Mouse (Mus musculus) megakaryocyte, adult 5-6 weeks (primary cell): ENCODE measurements around the gene Olfr77. TPM values are rescaled to one million over a fixed set of nuclear protein-coding genes. Genes with fewer than 3 reads are reported as not detected.

Experiments used
- ATAC-seq: 2 replicates; pipeline ENCODE4 v1.8.0; 2016; ENCODE audit warnings: mild to moderate bottlenecking, inconsistent platforms; ENCODE audit not compliant: poor library complexity, severe bottlenecking
- total RNA-seq, 2 experiments: library from RNA; stranded (forward) in 1 of 2; stranded (reverse) in 1 of 2; fragments of 153-499, 151-499 nt in 1 of 2; fragments of 221-1000, 200-1000 nt in 1 of 2; gene quantifications; 2 replicates each; pipeline versions ENCODE4 v1.2.3 to v1.2.4; 2015 to 2017

Gene Olfr77
- not detected in 2 replicates for total RNA-seq (2015)
- 0.11 and 0.12 TPM in 2 replicates for total RNA-seq (2017)

GRCm38 (mm10) chr9:19916565-19916964, at the start of gene Olfr77:
Gene Olfr77 (plus strand): TSS chr9:19916865.
- no peak for ATAC-seq

- no peak for ATAC-seq
Observed at GRCm38 (mm10) chr9:19887904-19888303, 28.8 kb upstream of the Olfr77 start, which contains the start of gene Olfr862. Gene Olfr862 (minus strand): TSS chr9:19888004.

GRCm38 (mm10) chr9:19911170-19911569, 5.5 kb upstream of the Olfr77 start:
- no peak for ATAC-seq

Other genes starting within 250 kb of the Olfr77 start
- not detected in 2 replicates for gene Olfr857, start 207.4 kb upstream of the Olfr77 start, total RNA-seq (2015)
- not detected in 2 replicates for gene Olfr857, start 207.4 kb upstream of the Olfr77 start, total RNA-seq (2017)
- gene Olfr58, start 136.6 kb upstream of the Olfr77 start, total RNA-seq (2015), result not detected in 2 replicates
- gene Olfr58, start 136.6 kb upstream of the Olfr77 start, total RNA-seq (2017), result not detected in 2 replicates
- not detected in 2 replicates for gene Olfr859, start 112.0 kb upstream of the Olfr77 start, total RNA-seq (2015)
- not detected in 2 replicates for gene Olfr859, start 112.0 kb upstream of the Olfr77 start, total RNA-seq (2017)
- gene Olfr860, start 67.1 kb upstream of the Olfr77 start, total RNA-seq (2015), result not detected in 2 replicates
- not detected in 2 replicates for gene Olfr860, start 67.1 kb upstream of the Olfr77 start, total RNA-seq (2017)
- gene Olfr862, start 28.9 kb upstream of the Olfr77 start, total RNA-seq (2015), result not detected in 2 replicates
- not detected in 2 replicates for gene Olfr862, start 28.9 kb upstream of the Olfr77 start, total RNA-seq (2017)
- not detected in 2 replicates for gene Olfr866, start 111.2 kb downstream of the Olfr77 start, total RNA-seq (2015)
- not detected in 2 replicates for gene Olfr866, start 111.2 kb downstream of the Olfr77 start, total RNA-seq (2017)
- gene Olfr867, start 140.7 kb downstream of the Olfr77 start, total RNA-seq (2015), result not detected in 2 replicates
- not detected in 2 replicates for gene Olfr867, start 140.7 kb downstream of the Olfr77 start, total RNA-seq (2017)
- gene Olfr868, start 181.8 kb downstream of the Olfr77 start, total RNA-seq (2015), result not detected in 2 replicates
- not detected in 2 replicates for gene Olfr868, start 181.8 kb downstream of the Olfr77 start, total RNA-seq (2017)
- gene Olfr869, start 212.1 kb downstream of the Olfr77 start, total RNA-seq (2015), result not detected in 2 replicates
- gene Olfr869, start 212.1 kb downstream of the Olfr77 start, total RNA-seq (2017), result not detected in 2 replicates